Mouse (Mus musculus) neutrophil, adult 5-6 weeks (primary cell): ENCODE measurements around the gene Zfp839. TPM values are rescaled to one million over a fixed set of nuclear protein-coding genes. Genes with fewer than 3 reads are reported as not detected.
"Not testable (repeated sequence)": the region's sequence is repeated elsewhere in the genome, so short reads cannot be mapped to it uniquely, and the experiment has no call there.

Source experiments
- ATAC-seq: fragments of 151-379, 151-347 bp; 2 replicates; pipeline ENCODE4 v1.8.0; 2017; ENCODE audit warnings: mild to moderate bottlenecking, moderate TSS enrichment; ENCODE audit not compliant: insufficient number of reproducible peaks, poor library complexity, low FRiP score, severe bottlenecking; ENCODE audit errors: extremely low read depth
- total RNA-seq: library from RNA; stranded (forward); fragments of 200-1000 nt; gene quantifications from 2 replicates; pipeline ENCODE4 v1.2.3, GENCODE M21; 2017

The Zfp839 gene
- total RNA-seq, 1 experiment from 2014 or later, result 13.6 TPM

- no peak for ATAC-seq
These were observed 12.7 kb upstream of the Zfp839 start for GRCm38 (mm10) chr12:110837192-110837841.

- ATAC-seq, result no peak
These were observed 12.2 kb upstream of the Zfp839 start for GRCm38 (mm10) chr12:110837850-110838249.

- peak; percentile 57 for ATAC-seq
These were observed 9.5 kb upstream of the Zfp839 start, which contains the start of gene Mok for GRCm38 (mm10) chr12:110840348-110841198. Gene Mok (minus strand): TSS chr12:110840939.

- ATAC-seq, result no peak
These were observed 8.1 kb upstream of the Zfp839 start for GRCm38 (mm10) chr12:110841731-110842493.

- peak; percentile 75 for ATAC-seq
These were observed 6.6 kb upstream of the Zfp839 start for GRCm38 (mm10) chr12:110843194-110844048.

GRCm38 (mm10) chr12:110844227-110845130 is 5.6 kb upstream of the Zfp839 start:
- ATAC-seq, result 0 out of 2 replicates have a peak, but pooled peaks have one; percentile 3

GRCm38 (mm10) chr12:110845131-110845880 is 4.7 kb upstream of the Zfp839 start:
- ATAC-seq, result 0 out of 2 replicates have a peak, but pooled peaks have one; percentile 15

- ATAC-seq, result no peak
These were observed 3.8 kb upstream of the Zfp839 start for GRCm38 (mm10) chr12:110846191-110846765.

GRCm38 (mm10) chr12:110850929-110851256 is 840 bp downstream of the Zfp839 start:
- ATAC-seq, result no peak

GRCm38 (mm10) chr12:110851414-110851813 is 1.4 kb downstream of the Zfp839 start:
- ATAC-seq, result no peak

- ATAC-seq, result no peak
These were observed 1.9 kb downstream of the Zfp839 start for GRCm38 (mm10) chr12:110851923-110852322.

GRCm38 (mm10) chr12:110854786-110855737 is 5.0 kb downstream of the Zfp839 start:
- ATAC-seq, result peak; percentile 13; the same call in 1 of the 2 replicates

- 0 out of 2 replicates have a peak, but pooled peaks have one; percentile 8 for ATAC-seq
These were observed 7.1 kb downstream of the Zfp839 start for GRCm38 (mm10) chr12:110857196-110857595.

- ATAC-seq, result not testable (repeated sequence)
These were observed 8.6 kb downstream of the Zfp839 start for GRCm38 (mm10) chr12:110858681-110859080.

- no peak for ATAC-seq
These were observed 10.2 kb downstream of the Zfp839 start for GRCm38 (mm10) chr12:110860293-110860692.
